Mouse (Mus musculus) forebrain, embryonic 16.5 days (tissue): ENCODE data around the gene Kcna5. TPM values are rescaled to one million over a fixed set of nuclear protein-coding genes. Genes with fewer than 3 reads are reported as not detected.
A peak's percentile ranks its signal among the peaks of the same experiment; 100 is the strongest.

ENCODE experiments used
- ATAC-seq: fragments of 200-750 bp; cut with Nextera tagmentation; 2 replicates; pipeline ENCODE4 v1.8.0; 2017; ENCODE audit warnings: mild to moderate bottlenecking, moderate library complexity
- H3K27ac ChIP-seq: fragments of 300-500 bp; sonication (generic); 2 replicates; pipeline ENCODE4 v1.5.1; 2014; ENCODE audit warnings: low read length, control low read depth
- H3K27me3 ChIP-seq: fragments of 300-500 bp; sonication (generic); replicated peaks from 2 replicates; pipeline ENCODE4 v1.6.1; 2014; ENCODE audit warnings: low read length; ENCODE audit not compliant: control insufficient read depth, insufficient read depth
- H3K36me3 ChIP-seq: fragments of 300-500 bp; sonication (generic); 2 replicates; pipeline ENCODE4 v1.6.1; 2014; ENCODE audit not compliant: control insufficient read depth, insufficient read depth
- H3K4me1 ChIP-seq: fragments of 300-500 bp; sonication (generic); replicated peaks from 2 replicates; pipeline ENCODE4 v1.6.1; 2014; ENCODE audit warnings: low read length; ENCODE audit not compliant: control insufficient read depth, insufficient read depth
- H3K4me2 ChIP-seq: fragments of 300-500 bp; sonication (generic); 2 replicates; pipeline ENCODE4 v1.6.1; 2014; ENCODE audit warnings: mild to moderate bottlenecking, low read length, control low read depth
- H3K4me3 ChIP-seq: fragments of 300-500 bp; sonication (generic); replicated peaks from 2 replicates; pipeline ENCODE4 v1.5.1; 2014; ENCODE audit warnings: mild to moderate bottlenecking, low read length, control low read depth
- H3K9ac ChIP-seq: fragments of 300-500 bp; sonication (generic); replicated peaks from 2 replicates; pipeline ENCODE4 v1.6.1; 2014; ENCODE audit warnings: low read depth, low read length, control low read depth
- H3K9me3 ChIP-seq: fragments of 300-500 bp; sonication (generic); 2 replicates; pipeline ENCODE4 v1.6.1; 2016; ENCODE audit warnings: low read length; ENCODE audit not compliant: control insufficient read depth
- WGBS: fragments of 180-500 bp; shearing (Covaris S2); extraction: QIAGEN DNeasy Blood & Tissue Kit; methylation state at CpG from one replicate; pipeline ENCODE4 v1.1.7; 2014; 5-methylcytosine and 5-hydroxymethylcytosine counted together
- polyA plus RNA-seq: library from polyadenylated mRNA; unstranded; fragments of >200 nt; fragmentation: Nextera tagmentation; extraction: Ambion mirVana; gene quantifications from 2 replicates; pipeline ENCODE4 v1.2.1, GENCODE M21; 2015

The Kcna5 gene
- 2.2 and 2.4 TPM in 2 replicates for polyA plus RNA-seq

DNA sequence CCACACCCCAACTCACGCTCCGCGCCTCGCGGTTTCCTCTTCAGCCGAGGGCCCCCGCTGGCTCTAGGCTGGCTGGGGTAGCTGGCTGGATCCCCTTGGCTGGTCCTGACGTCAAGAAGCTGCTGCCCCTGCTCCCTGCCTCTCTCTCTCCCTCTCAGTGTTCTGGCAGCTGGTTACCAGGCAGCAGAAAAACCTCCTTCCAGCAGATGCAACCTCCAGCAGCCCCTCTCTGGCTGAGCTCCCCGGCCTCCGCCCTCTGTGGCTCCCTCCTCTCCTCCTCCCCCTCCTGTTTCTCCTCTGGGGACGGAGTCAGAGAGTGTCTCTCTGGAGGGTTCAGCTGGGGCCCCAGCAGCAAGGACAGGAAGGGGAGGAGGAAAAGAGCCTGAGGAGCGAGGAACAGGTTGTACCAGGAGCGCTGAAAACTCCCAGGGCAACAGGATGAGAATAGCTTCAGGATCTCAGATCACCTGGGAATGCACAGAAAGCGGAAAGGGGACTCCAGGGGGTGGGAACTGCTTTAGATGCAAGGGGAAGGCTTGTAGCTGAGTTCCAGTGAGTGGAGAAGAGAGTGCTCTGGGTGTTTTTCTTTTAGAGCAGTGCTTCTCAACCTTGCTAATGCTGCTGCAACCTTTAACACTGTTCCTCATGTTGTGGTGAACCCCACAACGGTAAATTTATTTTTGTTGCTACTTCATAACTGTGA lies at the start of gene Kcna5:
TSS of gene Kcna5 (minus strand) at position 205 of the 703 bp plus-strand sequence.
- under 1% methylated on average over 15 of the region's 15 CpGs for WGBS
- no peaks in the 10 kb centered on the region for H3K9me3 ChIP-seq

DNA sequence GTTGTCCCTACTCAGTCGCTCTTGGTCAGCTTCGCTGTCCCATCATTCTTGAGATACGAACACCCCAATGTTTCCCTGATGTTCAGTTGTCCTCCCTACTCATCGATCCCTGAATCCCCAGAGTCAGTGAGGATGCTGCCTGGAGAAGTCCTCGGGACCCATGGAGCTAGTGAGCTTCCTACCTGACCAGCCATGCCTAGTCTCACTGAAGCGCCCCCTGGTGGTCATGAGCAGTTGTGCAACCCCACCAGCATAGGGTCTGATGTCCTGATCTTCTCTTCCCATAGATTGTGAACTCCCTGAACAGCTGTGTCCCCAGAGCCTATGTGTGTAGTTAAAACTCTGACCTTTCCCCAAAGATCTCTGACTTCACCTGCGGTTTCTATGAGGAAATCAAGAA lies 47.9 kb upstream of the Kcna5 start:
- Histone ChIP-seq H3K36me3 (no peaks in the 10 kb centered on the region), H3K27ac (no peak overlapping the region), H3K4me1 (peaks cover 11% of the 10 kb centered on the region; the same call in 1 of the 2 replicates), H3K4me3 (no peak overlapping the region), H3K27me3 (no peaks in the 10 kb centered on the region), H3K4me2 (no peak overlapping the region), H3K9ac (no peak overlapping the region), H3K9me3 (no peaks in the 10 kb centered on the region)
- ATAC-seq: no peak
- 61% methylated on average over 7 of the region's 7 CpGs for WGBS

More for the DNA sequence above, at the start of gene Kcna5:
- Histone ChIP-seq H3K27me3 (peaks cover 18% of the 10 kb centered on the region), H3K4me1 (peaks cover 13% of the 10 kb centered on the region), H3K4me3 (peak within 1 kb of the TSS; percentile 20), H3K9ac (0 out of 2 replicates have a peak within 1 kb of the TSS, but pooled peaks have one; percentile 9), H3K4me2 (peak within 1 kb of the TSS; percentile 46), H3K27ac (no peak within 1 kb of the TSS), H3K36me3 (no peaks in the 10 kb centered on the region)
- ATAC-seq: peak; percentile 79

DNA sequence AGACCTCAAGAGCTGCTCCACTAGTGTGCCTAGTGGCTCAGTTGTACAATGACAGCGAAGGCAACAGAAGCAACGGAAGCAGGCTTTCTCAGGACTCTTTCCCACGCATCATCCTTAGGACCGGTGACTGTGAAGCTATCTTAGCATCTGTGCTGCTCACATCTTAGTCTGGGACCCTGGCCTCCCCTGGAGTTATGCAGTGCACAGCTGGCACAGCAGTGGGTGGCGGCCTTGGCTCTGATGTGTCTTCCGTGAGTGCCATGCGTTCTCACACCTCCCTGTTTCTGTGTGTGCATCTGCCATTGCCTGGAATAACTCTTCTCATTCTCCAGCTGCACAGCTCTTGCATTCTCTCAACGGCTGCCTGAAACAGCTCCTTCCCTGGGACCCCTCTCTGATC lies 46.4 kb upstream of the Kcna5 start:
- Histone ChIP-seq H3K27me3 (no peaks in the 10 kb centered on the region), H3K9ac (no peak overlapping the region), H3K27ac (no peak overlapping the region; the same call in 1 of the 2 replicates), H3K36me3 (no peaks in the 10 kb centered on the region), H3K4me3 (no peak overlapping the region), H3K9me3 (no peaks in the 10 kb centered on the region), H3K4me1 (peaks cover 11% of the 10 kb centered on the region; the same call in 1 of the 2 replicates), H3K4me2 (no peak overlapping the region)
- ATAC-seq: 0 out of 2 replicates have a peak, but pooled peaks have one; percentile 26
- 75% methylated on average over 8 of the region's 8 CpGs for WGBS

DNA sequence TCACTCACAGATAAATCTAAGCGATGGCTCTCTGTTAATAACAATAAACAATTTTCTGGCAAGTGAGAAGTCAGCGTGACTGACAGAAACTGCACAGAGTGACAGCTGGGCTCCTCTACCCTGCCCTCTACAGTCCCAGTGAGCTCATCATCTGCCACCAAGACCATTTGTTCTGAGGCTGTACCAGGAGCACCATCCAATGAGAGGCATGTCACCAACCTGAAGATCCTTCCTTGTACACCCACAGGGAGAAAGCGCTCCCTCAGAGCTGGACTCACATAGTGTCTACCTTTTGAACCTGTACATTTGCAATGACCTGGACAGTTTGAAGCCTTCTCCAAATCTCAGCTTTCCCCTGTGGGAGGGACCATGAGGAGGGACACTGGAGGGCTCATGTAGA lies 45.4 kb upstream of the Kcna5 start:
- H3K4me3 ChIP-seq: no peak overlapping the region
- no peak for ATAC-seq
- H3K4me1 ChIP-seq: peaks cover 6% of the 10 kb centered on the region; the same call in 1 of the 2 replicates
- H3K27ac ChIP-seq: no peak overlapping the region
- no peaks in the 10 kb centered on the region for H3K36me3 ChIP-seq
- no peak overlapping the region for H3K4me2 ChIP-seq
- no peaks in the 10 kb centered on the region for H3K27me3 ChIP-seq
- WGBS: 88% methylated on average over 3 of the region's 3 CpGs
- H3K9me3 ChIP-seq: no peaks in the 10 kb centered on the region
- no peak overlapping the region for H3K9ac ChIP-seq

DNA sequence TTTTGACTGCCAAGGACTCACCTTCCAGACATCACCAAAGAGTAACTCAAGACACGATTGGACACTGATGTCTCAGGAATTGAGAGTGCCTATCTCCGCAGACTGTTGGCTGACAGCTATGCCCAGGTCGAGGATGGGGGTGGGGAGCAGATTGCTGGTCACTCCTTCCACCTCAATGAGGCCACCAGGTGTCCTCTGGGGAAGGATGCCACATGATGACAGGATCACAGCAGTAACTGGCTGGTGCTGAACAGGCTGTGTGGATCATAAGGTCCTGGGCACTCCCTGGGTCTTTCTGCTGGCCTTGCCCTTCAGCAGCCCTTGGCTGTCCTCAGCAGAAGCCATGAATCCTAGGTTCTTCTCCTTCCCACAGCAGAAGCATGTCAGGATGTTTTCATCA lies 42.2 kb upstream of the Kcna5 start:
- WGBS: 88% methylated on average over 3 of the region's 3 CpGs
- Histone ChIP-seq H3K4me1 (no peaks in the 10 kb centered on the region), H3K36me3 (no peaks in the 10 kb centered on the region), H3K4me3 (no peak overlapping the region), H3K9ac (no peak overlapping the region), H3K27ac (no peak overlapping the region), H3K4me2 (no peak overlapping the region), H3K27me3 (no peaks in the 10 kb centered on the region), H3K9me3 (no peaks in the 10 kb centered on the region)
- ATAC-seq: no peak

DNA sequence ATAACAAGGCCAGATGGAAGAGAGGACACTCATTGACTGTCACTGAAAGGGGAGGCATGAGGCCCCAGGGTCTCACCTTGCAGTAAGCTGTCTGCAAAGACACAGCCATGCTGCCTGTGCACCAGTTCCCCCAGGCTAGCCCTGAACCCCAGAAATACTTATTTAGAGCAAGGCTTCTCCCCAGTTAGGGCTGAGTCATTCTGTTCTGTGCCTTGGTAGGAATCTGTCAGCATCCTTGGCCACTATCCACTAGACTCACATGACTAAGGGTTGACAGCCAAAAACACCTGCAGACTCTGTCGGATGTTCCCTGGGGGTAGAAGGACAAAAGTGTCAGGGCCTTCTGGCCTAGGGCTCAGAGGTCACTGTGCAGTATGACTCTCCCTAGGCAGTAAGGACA lies 41.4 kb upstream of the Kcna5 start:
- no peaks in the 10 kb centered on the region for H3K27me3 ChIP-seq
- H3K4me1 ChIP-seq: no peaks in the 10 kb centered on the region
- no peak for ATAC-seq
- no peaks in the 10 kb centered on the region for H3K9me3 ChIP-seq
- no peaks in the 10 kb centered on the region for H3K36me3 ChIP-seq
- no peak overlapping the region for H3K27ac ChIP-seq
- no peak overlapping the region for H3K9ac ChIP-seq
- H3K4me2 ChIP-seq: no peak overlapping the region
- no peak overlapping the region for H3K4me3 ChIP-seq
- whole genome bisulfite sequencing: 79% methylated on average over 1 of the region's 1 CpGs

DNA sequence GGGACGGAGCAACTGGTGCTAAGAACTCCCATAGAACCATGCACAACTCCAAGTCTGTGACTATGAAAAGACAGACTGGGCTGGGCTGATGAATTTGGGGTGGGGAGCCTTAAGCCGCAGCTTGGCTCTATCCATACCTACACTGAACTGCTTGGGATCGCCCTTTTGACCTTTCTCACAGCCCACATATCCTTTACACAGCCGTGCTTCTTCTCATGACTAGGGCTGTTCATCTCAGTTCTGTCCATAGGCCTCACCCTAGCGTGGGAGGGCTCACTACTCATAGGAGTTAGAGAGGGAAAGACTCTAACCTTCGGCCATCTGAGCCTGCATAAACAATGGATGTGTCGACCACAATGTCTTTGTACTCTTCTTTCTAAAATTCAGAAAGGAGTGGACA lies 39.6 kb upstream of the Kcna5 start:
- 81% methylated on average over 7 of the region's 7 CpGs for WGBS
- Histone ChIP-seq H3K4me1 (no peaks in the 10 kb centered on the region), H3K27me3 (no peaks in the 10 kb centered on the region), H3K9ac (no peak overlapping the region), H3K9me3 (no peaks in the 10 kb centered on the region), H3K4me3 (no peak overlapping the region), H3K4me2 (no peak overlapping the region), H3K36me3 (no peaks in the 10 kb centered on the region), H3K27ac (no peak overlapping the region)
- no peak for ATAC-seq

DNA sequence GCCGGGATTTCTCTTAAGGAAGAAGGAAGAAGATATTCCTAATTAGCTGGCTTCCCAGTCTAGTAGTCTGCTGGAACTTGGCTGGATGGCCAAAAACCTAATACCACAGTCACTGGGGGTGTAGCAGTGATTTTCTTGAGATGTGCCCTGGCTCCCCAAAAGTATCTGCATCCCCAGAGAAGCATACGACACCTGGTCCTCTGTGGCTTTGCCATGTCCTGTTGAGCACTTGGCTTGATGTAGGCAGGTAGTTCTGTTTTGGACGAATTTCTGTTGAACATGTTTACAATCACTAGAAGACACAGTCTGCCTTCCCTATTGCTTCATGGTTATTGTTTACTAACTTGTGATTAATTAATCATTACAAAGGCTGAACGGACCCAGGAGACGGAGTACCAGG lies 37.8 kb upstream of the Kcna5 start:
- no peak overlapping the region for H3K4me2 ChIP-seq
- H3K9ac ChIP-seq: no peak overlapping the region
- WGBS: 76% methylated on average over 5 of the region's 5 CpGs
- no peaks in the 10 kb centered on the region for H3K27me3 ChIP-seq
- no peaks in the 10 kb centered on the region for H3K36me3 ChIP-seq
- H3K27ac ChIP-seq: no peak overlapping the region
- no peak overlapping the region for H3K4me3 ChIP-seq
- no peaks in the 10 kb centered on the region for H3K9me3 ChIP-seq
- no peaks in the 10 kb centered on the region for H3K4me1 ChIP-seq
- no peak for ATAC-seq

DNA sequence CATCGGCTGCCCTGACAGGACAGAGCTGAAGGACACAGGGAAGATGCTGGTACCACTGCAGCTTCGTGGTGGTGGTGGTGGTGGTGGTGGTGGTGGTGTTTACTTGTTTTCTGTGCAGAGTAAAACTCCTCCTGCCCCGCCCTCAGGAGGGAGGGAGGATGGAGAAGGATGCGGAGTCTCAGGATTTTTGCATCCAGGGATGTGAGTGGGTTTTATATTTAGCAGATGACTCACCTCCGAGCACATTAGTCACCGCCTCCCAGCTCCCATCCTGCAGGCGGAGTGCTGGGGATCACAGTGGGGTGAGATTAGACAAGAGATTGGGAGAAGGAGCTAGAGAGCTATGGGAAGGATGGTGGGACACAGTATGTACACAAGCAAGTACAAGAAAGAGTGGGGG lies 34.6 kb upstream of the Kcna5 start:
- no peaks in the 10 kb centered on the region for H3K27me3 ChIP-seq
- no peak overlapping the region for H3K4me2 ChIP-seq
- H3K9ac ChIP-seq: no peak overlapping the region
- 85% methylated on average over 7 of the region's 7 CpGs for WGBS
- no peaks in the 10 kb centered on the region for H3K4me1 ChIP-seq
- no peak for ATAC-seq
- no peaks in the 10 kb centered on the region for H3K9me3 ChIP-seq
- no peak overlapping the region for H3K27ac ChIP-seq
- H3K4me3 ChIP-seq: no peak overlapping the region
- no peaks in the 10 kb centered on the region for H3K36me3 ChIP-seq
